Mouse (Mus musculus) C2C12 (cell line): ENCODE measurements at regions not wholly inside any gene's neighbourhood (a gene's known extent, or its start where the extent isn't known, plus 50 kb on each side); places are given as distances from the start of the nearest gene placed in this dataset.

ENCODE experiments used
- H3K27me3 ChIP-seq: one replicate; pipeline ENCODE4 v1.6.1; 2011; ENCODE audit not compliant: control insufficient read depth, insufficient read depth, insufficient read length
- H3K36me3 ChIP-seq: one replicate; pipeline ENCODE4 v1.6.1; 2011; ENCODE audit not compliant: control insufficient read depth, insufficient read depth
- H3K4me3 ChIP-seq: one replicate; pipeline ENCODE4 v1.5.1; 2011; ENCODE audit warnings: mild to moderate bottlenecking, control low read depth; ENCODE audit not compliant: poor library complexity, insufficient read depth, severe bottlenecking
- H3K79me2 ChIP-seq: one replicate; pipeline ENCODE4 v1.6.1; 2011; ENCODE audit not compliant: control insufficient read depth, insufficient read depth
- H3K79me3 ChIP-seq: one replicate; pipeline ENCODE4 v1.6.1; 2011; ENCODE audit warnings: low read depth, control low read depth
- H3ac ChIP-seq: one replicate; pipeline ENCODE3; 2011; ENCODE audit warnings: low read depth; ENCODE audit not compliant: control insufficient read depth, insufficient read length
- CEBPB ChIP-seq: IDR thresholded peaks from one replicate; pipeline ENCODE4 v1.6.1; 2011; ENCODE audit warnings: low read depth, mild to moderate bottlenecking, control low read depth, moderate library complexity
- CTCF ChIP-seq: IDR thresholded peaks from one replicate; pipeline ENCODE4 v1.5.1; 2011; ENCODE audit not compliant: control insufficient read depth, insufficient read depth, insufficient read length
- FOSL1 ChIP-seq: IDR thresholded peaks from one replicate; pipeline ENCODE4 v1.8.0; 2011; ENCODE audit warnings: mild to moderate bottlenecking, low read length; ENCODE audit not compliant: poor library complexity, insufficient read depth, severe bottlenecking
- MAX ChIP-seq: IDR thresholded peaks from one replicate; pipeline ENCODE4 v1.6.1; 2011; ENCODE audit warnings: mild to moderate bottlenecking, control low read depth
- MYOD1 ChIP-seq: IDR thresholded peaks from one replicate; pipeline ENCODE4 v1.6.1; 2011; ENCODE audit warnings: low read depth; ENCODE audit not compliant: control insufficient read depth, insufficient read length
- MYOG ChIP-seq: IDR thresholded peaks from one replicate; pipeline ENCODE4 v1.6.1; 2011; ENCODE audit not compliant: control insufficient read depth, insufficient read length; ENCODE audit errors: extremely low read depth
- USF1 ChIP-seq: IDR thresholded peaks from one replicate; pipeline ENCODE4 v1.6.1; 2011; ENCODE audit warnings: low read depth, mild to moderate bottlenecking, control low read depth, moderate library complexity

- H3K4me3 ChIP-seq, result no peak overlapping the region
- TF ChIP-seq FOSL1 (no peak), MYOD1 (no peak), CTCF (no peak), MYOG (no peak), USF1 (no peak), MAX (no peak), CEBPB (no peak)
- H3K27me3 ChIP-seq, result no peaks in the 10 kb centered on the region
Measured at GRCm38 (mm10) chr3:21294776-21295175, 781.7 kb upstream of the Tbl1xr1 start.

DNA sequence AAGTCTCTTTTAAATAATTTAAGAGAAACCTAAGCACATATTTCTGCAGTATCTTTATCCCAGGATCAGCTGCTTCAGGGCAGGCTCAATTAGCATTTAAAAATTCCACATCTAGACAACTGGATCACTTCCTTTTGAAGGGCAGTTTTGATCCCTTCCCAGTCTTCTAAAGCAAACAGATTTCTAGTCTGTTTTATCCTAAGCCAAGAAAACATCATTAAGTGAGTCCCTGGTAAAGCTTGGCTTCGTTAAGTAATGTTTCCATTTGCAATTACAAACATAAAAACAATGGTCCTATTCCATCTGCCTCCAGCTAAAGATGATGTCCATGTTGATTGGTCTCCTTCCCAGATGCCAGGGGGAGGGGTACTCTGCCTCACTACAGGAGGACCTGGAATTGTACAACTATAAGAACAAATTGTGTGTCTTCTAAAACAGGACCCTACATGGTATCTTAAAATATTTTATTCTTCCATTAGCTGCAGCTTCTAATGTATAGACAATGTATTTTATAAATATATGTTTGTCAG, 779.8 kb upstream of the Tbl1xr1 start:
- Histone ChIP-seq H3K27me3 (no peaks in the 10 kb centered on the region), H3K79me3 (no peaks in the 10 kb centered on the region), H3ac (no peak overlapping the region), H3K36me3 (no peaks in the 10 kb centered on the region), H3K4me3 (no peak overlapping the region), H3K79me2 (no peaks in the 10 kb centered on the region)
- TF ChIP-seq CEBPB (no peak), FOSL1 (no peak), USF1 (no peak), MYOD1 (no peak), MAX (no peak), CTCF (no peak), MYOG (no peak)

More at GRCm38 (mm10) chr3:21294776-21295175, 781.7 kb upstream of the Tbl1xr1 start:
- Histone ChIP-seq H3K79me3 (no peaks in the 10 kb centered on the region), H3ac (no peak overlapping the region), H3K79me2 (no peaks in the 10 kb centered on the region), H3K36me3 (no peaks in the 10 kb centered on the region)

DNA sequence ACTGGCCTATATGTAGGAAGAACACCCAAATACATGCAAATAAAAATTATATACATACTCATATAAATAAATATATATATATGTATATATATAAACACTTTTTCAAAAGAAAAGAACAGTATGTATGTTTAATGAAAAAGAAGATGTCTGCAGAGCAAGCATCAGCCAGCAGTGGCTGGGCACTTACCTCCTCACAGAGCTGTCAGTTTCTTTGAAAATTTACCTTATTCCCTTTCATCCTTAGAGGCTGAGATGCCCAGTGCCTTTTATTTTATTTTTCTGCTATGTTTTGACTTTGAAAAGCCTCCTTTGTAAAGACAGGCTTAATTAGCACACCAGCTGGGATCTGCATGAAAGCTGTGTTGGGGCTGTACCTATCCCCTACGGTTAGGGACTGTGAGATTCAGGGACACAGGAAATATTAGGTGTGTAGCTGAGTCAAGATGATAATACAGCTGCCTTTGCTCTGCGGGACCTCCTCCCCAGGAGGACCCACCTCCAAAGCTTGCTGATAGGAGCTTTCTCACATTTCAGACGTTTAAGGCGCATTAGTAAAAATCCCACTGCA, 751.0 kb upstream of the Tbl1xr1 start:
- no peak overlapping the region for H3ac ChIP-seq
- no peaks in the 10 kb centered on the region for H3K79me2 ChIP-seq
- H3K27me3 ChIP-seq, result no peaks in the 10 kb centered on the region
- H3K36me3 ChIP-seq, result no peaks in the 10 kb centered on the region
- TF ChIP-seq MYOG (no peak), MAX (no peak), MYOD1 (no peak), FOSL1 (no peak), CEBPB (no peak), USF1 (no peak), CTCF (no peak)
- H3K79me3 ChIP-seq, result no peaks in the 10 kb centered on the region
- H3K4me3 ChIP-seq, result no peak overlapping the region

DNA sequence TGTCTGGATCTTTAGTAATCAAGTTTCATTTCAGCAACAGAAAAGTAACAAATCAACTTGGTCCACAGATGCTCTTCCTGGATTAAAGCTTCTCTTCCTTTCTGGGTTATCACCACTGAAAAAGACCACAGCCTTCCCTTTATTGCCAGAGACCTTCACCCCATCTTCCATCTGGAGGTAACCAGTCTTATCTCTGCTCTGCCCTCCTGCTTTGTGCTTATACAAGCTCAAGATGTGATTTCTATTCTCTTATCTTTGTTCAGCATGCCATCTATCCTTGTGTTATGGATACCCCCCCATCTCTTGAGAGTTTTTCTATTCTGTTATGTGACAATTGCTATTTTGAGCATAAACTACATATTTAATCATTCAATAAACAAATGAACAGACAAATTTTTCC, 734.5 kb upstream of the Tbl1xr1 start:
- no peaks in the 10 kb centered on the region for H3K79me2 ChIP-seq
- H3K4me3 ChIP-seq, result no peak overlapping the region
- no peaks in the 10 kb centered on the region for H3K36me3 ChIP-seq
- no peaks in the 10 kb centered on the region for H3K27me3 ChIP-seq
- no peaks in the 10 kb centered on the region for H3K79me3 ChIP-seq
- TF ChIP-seq USF1 (no peak), FOSL1 (no peak), MYOD1 (no peak), MAX (no peak), CEBPB (no peak), CTCF (no peak), MYOG (no peak)
- H3ac ChIP-seq, result no peak overlapping the region

DNA sequence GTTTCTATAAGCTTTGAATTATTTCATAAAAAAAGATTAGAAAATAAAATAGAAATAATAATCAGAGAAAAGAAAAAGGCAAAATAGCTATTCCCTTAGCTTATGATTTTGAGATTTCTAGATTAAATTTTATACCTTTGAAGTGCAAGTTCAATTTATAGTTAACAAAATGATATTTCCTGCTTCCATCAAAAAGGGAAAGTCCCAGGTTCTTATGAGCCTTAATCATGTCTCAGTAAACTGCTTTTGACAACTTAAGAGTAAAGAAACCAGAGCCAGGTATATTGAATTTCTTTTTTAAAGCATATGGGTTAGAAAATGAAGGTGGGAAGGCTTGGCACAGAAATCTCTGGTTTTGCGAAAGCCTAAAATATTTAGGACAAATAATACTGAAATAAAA, 733.4 kb upstream of the Tbl1xr1 start:
- Histone ChIP-seq H3ac (no peak overlapping the region), H3K79me2 (no peaks in the 10 kb centered on the region), H3K36me3 (no peaks in the 10 kb centered on the region), H3K27me3 (no peaks in the 10 kb centered on the region), H3K4me3 (no peak overlapping the region), H3K79me3 (no peaks in the 10 kb centered on the region)
- TF ChIP-seq FOSL1, result no peak
- TF ChIP-seq USF1, result no peak
- TF ChIP-seq CEBPB, result no peak
- no peak for TF ChIP-seq MYOG
- no peak for TF ChIP-seq MYOD1
- TF ChIP-seq MAX, result no peak
- no peak for TF ChIP-seq CTCF
